Mouse (Mus musculus) MEL (cell line): ENCODE measurements at regions not wholly inside any gene's neighbourhood (a gene's known extent, or its start where the extent isn't known, plus 50 kb on each side); places are given as distances from the start of the nearest gene placed in this dataset.
"Not testable (repeated sequence)": the region's sequence is repeated elsewhere in the genome, so short reads cannot be mapped to it uniquely, and the experiment has no call there.

Experiments used
- DNase-seq: peaks from one replicate; pipeline ENCODE4 v3.0.0; 2011; ENCODE audit warnings: low read depth, low spot score
- H3K27ac ChIP-seq: 2 replicates; pipeline ENCODE4 v1.5.1; 2012; ENCODE audit warnings: low read depth, mild to moderate bottlenecking, control low read depth, low read length, moderate library complexity; ENCODE audit not compliant: control insufficient read depth
- H3K27me3 ChIP-seq, 2 experiments: fragments of 150-350 bp in 1 of 2; sonication (generic) in 1 of 2; 2 replicates each; pipeline ENCODE4 v1.6.1; 2012; ENCODE audit warnings: low read length in 2 of 2, mild to moderate bottlenecking in 2 of 2, improper control_type of control experiment in 1 of 2, moderate library complexity in 1 of 2; ENCODE audit not compliant: insufficient read depth in 2 of 2, control insufficient read depth in 1 of 2
- H3K36me3 ChIP-seq, 2 experiments: 2 replicates each; pipeline ENCODE4 v1.6.1; 2012 to 2014; ENCODE audit warnings: low read length in 2 of 2, improper control_type of control experiment in 1 of 2, inconsistent platforms in 1 of 2, mild to moderate bottlenecking in 1 of 2; ENCODE audit not compliant: insufficient read depth in 2 of 2, control insufficient read depth in 1 of 2
- H3K4me1 ChIP-seq, 2 experiments: fragments of 150-350 bp in 1 of 2; sonication (generic) in 1 of 2; 2 replicates each; pipeline ENCODE4 v1.6.1; 2012; ENCODE audit warnings: low read length in 2 of 2, improper control_type of control experiment in 1 of 2, mild to moderate bottlenecking in 1 of 2; ENCODE audit not compliant: insufficient read depth in 2 of 2, control insufficient read depth in 1 of 2
- H3K4me3 ChIP-seq, 2 experiments: fragments of 150-350 bp in 1 of 2; sonication (generic) in 1 of 2; 2 replicates each; pipeline ENCODE4 v1.5.1; 2012; ENCODE audit warnings: low read depth in 2 of 2, low read length in 2 of 2, mild to moderate bottlenecking in 2 of 2, moderate library complexity in 2 of 2, control low read depth in 1 of 2, improper control_type of control experiment in 1 of 2; ENCODE audit not compliant: control insufficient read depth in 1 of 2, insufficient read depth in 1 of 2
- H3K79me2 ChIP-seq: 2 replicates; pipeline ENCODE4 v1.6.1; 2012; ENCODE audit warnings: mild to moderate bottlenecking, low read length, moderate library complexity; ENCODE audit not compliant: control insufficient read depth, poor library complexity, insufficient read depth
- H3K9ac ChIP-seq: 2 replicates; pipeline ENCODE4 v1.6.1; 2012; ENCODE audit warnings: low read depth, mild to moderate bottlenecking, control low read depth, low read length, moderate library complexity; ENCODE audit not compliant: control insufficient read depth, poor library complexity, severe bottlenecking
- H3K9me3 ChIP-seq: fragments of 150-350 bp; sonication (generic); replicated peaks from 2 replicates; pipeline ENCODE4 v1.6.1; 2012; ENCODE audit warnings: mild to moderate bottlenecking, low read length, improper control_type of control experiment, moderate library complexity; ENCODE audit not compliant: insufficient read depth
- CTCF ChIP-seq, 3 experiments: IDR thresholded peaks in 2 of 3; conservative IDR thresholded peaks in 1 of 3; 2 replicates each; pipeline ENCODE4 v1.5.1; 2011 to 2012; ENCODE audit warnings: low read length in 3 of 3, low read depth in 2 of 3, mild to moderate bottlenecking in 2 of 3, improper control_type of control experiment in 1 of 3, inconsistent platforms in 1 of 3, mixed read lengths in 1 of 3, moderate library complexity in 1 of 3; ENCODE audit not compliant: control insufficient read depth in 1 of 3, insufficient read depth in 1 of 3, poor library complexity in 1 of 3, severe bottlenecking in 1 of 3
- ELF1 ChIP-seq: IDR thresholded peaks from 2 replicates; pipeline ENCODE4 v1.6.1; 2014; ENCODE audit warnings: low read depth, mild to moderate bottlenecking, inconsistent platforms, low read length, improper control_type of control experiment, moderate library complexity
- EP300 ChIP-seq, 2 experiments: IDR thresholded peaks; 2 replicates each; pipeline ENCODE4 v1.6.1; 2011; ENCODE audit warnings: improper control_type of control experiment in 2 of 2, low read length in 2 of 2, low read depth in 1 of 2, mild to moderate bottlenecking in 1 of 2
- ETS1 ChIP-seq: IDR thresholded peaks from 2 replicates; pipeline ENCODE4 v1.6.1; 2012; ENCODE audit warnings: low read depth, mild to moderate bottlenecking, inconsistent platforms, low read length, improper control_type of control experiment, moderate library complexity
- GATA1 ChIP-seq: IDR thresholded peaks from 2 replicates; pipeline ENCODE4 v1.6.1; 2011; ENCODE audit warnings: low read depth, low read length, improper control_type of control experiment
- HCFC1 ChIP-seq: IDR thresholded peaks from 2 replicates; pipeline ENCODE4 v1.6.1; 2012; ENCODE audit warnings: low read depth, mild to moderate bottlenecking, inconsistent platforms, low read length, improper control_type of control experiment, moderate library complexity
- MAX ChIP-seq: IDR thresholded peaks from 2 replicates; pipeline ENCODE4 v1.6.1; 2011; ENCODE audit warnings: low read length, improper control_type of control experiment
- MYB ChIP-seq: IDR thresholded peaks from 2 replicates; pipeline ENCODE4 v1.6.1; 2011; ENCODE audit warnings: mild to moderate bottlenecking, low read depth, low read length, improper control_type of control experiment
- MYC ChIP-seq: IDR thresholded peaks from 2 replicates; pipeline ENCODE4 v1.6.1; 2011; ENCODE audit warnings: low read depth, mild to moderate bottlenecking, low read length, improper control_type of control experiment, moderate library complexity
- RAD21 ChIP-seq: IDR thresholded peaks from 2 replicates; pipeline ENCODE4 v1.6.1; 2011; ENCODE audit warnings: mild to moderate bottlenecking, low read depth, low read length, improper control_type of control experiment
- RCOR1 ChIP-seq: IDR thresholded peaks from 2 replicates; pipeline ENCODE4 v1.6.1; 2012; ENCODE audit warnings: low read depth, mild to moderate bottlenecking, inconsistent platforms, low read length, improper control_type of control experiment
- SIN3A ChIP-seq: IDR thresholded peaks from 2 replicates; pipeline ENCODE4 v1.6.1; 2012; ENCODE audit warnings: low read length, improper control_type of control experiment, inconsistent platforms
- TAL1 ChIP-seq: IDR thresholded peaks from 2 replicates; pipeline ENCODE4 v1.6.1; 2012; ENCODE audit warnings: mild to moderate bottlenecking, inconsistent platforms, low read length, moderate library complexity, mixed read lengths
- TCF12 ChIP-seq: IDR thresholded peaks from 2 replicates; pipeline ENCODE4 v1.6.1; 2014; ENCODE audit warnings: low read depth, mild to moderate bottlenecking, inconsistent platforms, low read length, improper control_type of control experiment, moderate library complexity

DNA sequence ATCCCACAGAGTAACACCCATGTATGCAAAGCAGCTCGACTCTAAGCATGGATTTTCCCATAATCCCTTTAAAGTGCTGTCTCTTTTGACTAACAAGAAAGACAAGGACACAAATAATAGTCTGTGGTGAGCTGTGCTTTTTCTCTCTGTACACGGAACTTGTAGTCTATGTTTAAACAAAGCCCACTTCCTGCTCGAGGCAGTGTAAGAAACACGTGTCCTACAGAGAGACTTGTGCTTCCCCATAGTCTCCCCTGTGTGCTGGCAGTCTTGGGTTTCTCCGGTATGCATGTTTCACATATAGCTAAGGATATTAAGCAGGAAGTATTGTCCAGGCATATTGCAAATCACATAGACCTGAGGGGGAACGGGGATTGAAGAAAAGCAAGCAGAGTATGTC is 487.4 kb downstream of the Dad1 start:
- TF ChIP-seq MAX (peak; percentile 33; the same call in 1 of the 2 replicates), MYC (peak; percentile 40; the same call in 1 of the 2 replicates)
- TF ChIP-seq, all 39 proteins: peak for 2; not testable (repeated sequence) for 37
- Histone ChIP-seq H3K27ac (peak overlapping the region; percentile 70), H3K9ac (0 out of 2 replicates have a peak overlapping the region, but pooled peaks have one; percentile 14)
- H3K27me3 ChIP-seq, H3K4me3 ChIP-seq, H3K4me1 ChIP-seq, H3K79me2 ChIP-seq, H3K36me3 ChIP-seq, H3K9me3 ChIP-seq: not testable (repeated sequence)
- peak; percentile 62 for DNase-seq

DNA sequence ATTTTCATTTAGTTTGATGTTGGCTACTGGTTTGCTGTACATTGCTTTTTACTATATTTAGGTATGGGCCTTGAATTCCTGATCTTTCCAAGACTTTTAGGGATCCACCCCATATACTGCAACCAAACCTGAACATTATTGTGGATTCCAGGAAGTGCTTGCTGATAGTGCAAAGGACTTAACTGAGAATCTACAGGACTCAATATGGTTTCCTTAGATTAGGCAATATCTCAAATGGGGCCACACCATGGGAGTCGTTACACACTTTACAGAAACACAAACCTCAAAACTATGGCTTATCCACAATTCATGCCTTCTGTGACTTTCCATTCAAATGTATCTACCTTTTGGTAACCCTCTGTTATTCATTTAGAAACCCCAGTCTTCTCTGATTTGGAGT is 488.0 kb downstream of the Dad1 start:
- H3K36me3 ChIP-seq, H3K9me3 ChIP-seq, H3K27me3 ChIP-seq, H3K4me1 ChIP-seq, H3K9ac ChIP-seq, H3K79me2 ChIP-seq, H3K4me3 ChIP-seq: not testable (repeated sequence)
- TF ChIP-seq MAX (0 out of 2 replicates have a peak, but pooled peaks have one; percentile 17), GATA1 (peak; percentile 77), EP300 (IDR thresholded peaks at IDR 0.05; ENCODE audit: low read depth in 1 of 2, low read length in 2 of 2) (peak; percentile 82 to 86), ELF1 (peak; percentile 55; the same call in 1 of the 2 replicates), MYB (peak; percentile 60; the same call in 1 of the 2 replicates), RCOR1 (peak; percentile 69; the same call in 1 of the 2 replicates), TCF12 (peak; percentile 81), ETS1 (peak; percentile 46; the same call in 1 of the 2 replicates), HCFC1 (0 out of 2 replicates have a peak, but pooled peaks have one; percentile 19), SIN3A (peak; percentile 52; the same call in 1 of the 2 replicates), TAL1 (peak; percentile 58)
- H3K27ac ChIP-seq: peak overlapping the region; percentile 15; the same call in 1 of the 2 replicates
- peak; percentile 43 for DNase-seq

DNA sequence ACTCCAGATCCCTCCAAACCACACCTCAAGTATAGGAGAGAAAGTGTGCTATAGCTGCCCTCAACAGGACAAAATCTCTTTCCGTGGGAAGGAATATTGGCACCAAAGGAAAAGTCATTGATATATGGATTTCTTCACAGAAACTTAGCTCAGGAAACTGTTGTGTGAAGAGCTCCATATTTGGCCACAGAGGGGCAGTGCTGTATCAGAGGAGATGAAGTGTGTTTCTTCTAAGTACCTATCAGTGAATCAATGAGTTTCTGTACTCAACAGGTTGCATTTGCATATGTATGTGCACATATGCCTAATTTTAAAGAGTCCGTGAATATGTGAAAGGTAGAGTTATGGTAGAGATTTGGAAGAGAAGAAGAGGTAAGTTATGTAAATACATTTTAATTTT is 493.3 kb downstream of the Dad1 start:
- H3K9me3 ChIP-seq, H3K4me3 ChIP-seq, H3K36me3 ChIP-seq, H3K79me2 ChIP-seq, H3K4me1 ChIP-seq, H3K27ac ChIP-seq: not testable (repeated sequence)
- TF ChIP-seq RAD21 (0 out of 2 replicates have a peak, but pooled peaks have one; percentile 1), CTCF (IDR thresholded peaks at IDR 0.05 in 2 of 3, conservative IDR thresholded peaks at IDR 0.05 in 1 of 3; ENCODE audit: control insufficient read depth in 1 of 3, insufficient read depth in 1 of 3, low read depth in 2 of 3, low read length in 3 of 3, poor library complexity in 1 of 3, severe bottlenecking in 1 of 3) (peak in 1 of 3 experiments; percentile 5; a peak in 1 of 6 replicates)
- TF ChIP-seq, all 39 proteins: peak for 2; not testable (repeated sequence) for 37
- not testable (repeated sequence) for H3K27me3 ChIP-seq, DNase-seq, H3K9ac ChIP-seq

DNA sequence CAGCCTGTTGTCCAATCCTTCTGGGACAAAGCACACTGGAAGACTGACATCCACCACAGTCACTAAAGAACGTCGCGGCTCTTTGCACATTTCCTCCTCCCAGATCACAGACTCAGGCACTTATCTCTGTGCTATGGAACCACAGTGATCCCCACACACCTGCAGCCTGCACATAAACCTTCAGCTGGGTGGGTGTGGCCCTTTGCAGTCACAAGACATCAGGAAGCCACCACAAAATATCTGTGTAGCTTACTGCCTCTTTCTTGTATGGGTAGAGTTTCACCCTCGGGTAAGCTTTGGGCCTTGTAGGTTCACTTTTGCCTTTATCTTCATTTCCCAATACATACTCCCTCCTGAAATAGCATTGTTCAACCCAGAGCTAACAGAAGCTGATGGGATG is 496.1 kb downstream of the Dad1 start:
- H3K9ac ChIP-seq, DNase-seq, H3K79me2 ChIP-seq, H3K4me1 ChIP-seq, H3K27ac ChIP-seq, H3K36me3 ChIP-seq, H3K4me3 ChIP-seq, H3K9me3 ChIP-seq, H3K27me3 ChIP-seq: not testable (repeated sequence)

DNA sequence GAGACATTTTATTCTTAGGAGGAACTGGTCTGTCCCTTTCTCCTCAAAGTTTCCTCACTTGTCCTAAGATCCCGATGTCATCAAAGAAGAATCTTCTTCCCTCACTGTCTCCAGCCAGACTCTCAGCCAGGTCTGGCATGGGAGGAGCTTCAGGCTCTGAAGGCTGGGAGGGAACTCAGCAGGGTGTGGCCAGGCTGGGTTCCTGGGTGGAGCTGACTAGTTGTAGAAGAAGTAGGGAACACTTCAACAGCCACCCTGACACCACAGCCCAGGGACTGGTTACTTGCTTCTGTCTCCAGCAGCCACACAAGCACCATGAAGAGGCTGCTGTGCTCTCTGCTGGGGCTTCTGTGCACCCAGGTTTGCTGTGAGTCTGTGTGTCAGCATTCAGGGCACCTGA is 496.8 kb downstream of the Dad1 start:
- H3K9me3 ChIP-seq, H3K36me3 ChIP-seq, H3K79me2 ChIP-seq, H3K4me1 ChIP-seq, H3K27me3 ChIP-seq, H3K27ac ChIP-seq, DNase-seq, H3K4me3 ChIP-seq: not testable (repeated sequence)
- H3K9ac ChIP-seq: 0 out of 2 replicates have a peak overlapping the region, but pooled peaks have one; percentile 43
